Mouse (Mus musculus) ES-CJ7 (cell line): ENCODE measurements at regions not wholly inside any gene's neighbourhood (a gene's known extent, or its start where the extent isn't known, plus 50 kb on each side); places are given as distances from the start of the nearest gene placed in this dataset.

Source experiments
- DNase-seq: peaks from one replicate; pipeline ENCODE4 v3.0.0; 2011; ENCODE audit warnings: low read depth, low spot score

DNA sequence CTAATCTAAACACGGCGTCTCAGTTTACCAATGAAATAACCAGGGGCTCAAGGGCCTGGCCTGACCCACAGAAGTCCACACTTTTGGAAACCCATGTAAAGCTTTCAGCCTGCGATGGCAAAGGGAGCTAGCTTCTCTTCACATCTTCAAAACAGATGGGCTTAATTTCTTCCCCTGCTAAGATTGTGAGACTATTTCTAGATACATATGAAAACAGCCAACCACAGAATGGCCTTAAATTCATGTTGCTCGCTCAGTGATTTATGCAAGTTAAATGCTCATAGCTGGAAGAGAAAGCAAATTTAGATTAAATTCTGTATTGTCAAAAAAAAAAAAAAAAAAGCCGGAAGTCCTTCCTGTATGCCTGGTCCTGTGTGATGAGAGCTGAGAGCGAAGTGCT, 53.2 kb upstream of the Epha4 start:
- no peak for DNase-seq

DNA sequence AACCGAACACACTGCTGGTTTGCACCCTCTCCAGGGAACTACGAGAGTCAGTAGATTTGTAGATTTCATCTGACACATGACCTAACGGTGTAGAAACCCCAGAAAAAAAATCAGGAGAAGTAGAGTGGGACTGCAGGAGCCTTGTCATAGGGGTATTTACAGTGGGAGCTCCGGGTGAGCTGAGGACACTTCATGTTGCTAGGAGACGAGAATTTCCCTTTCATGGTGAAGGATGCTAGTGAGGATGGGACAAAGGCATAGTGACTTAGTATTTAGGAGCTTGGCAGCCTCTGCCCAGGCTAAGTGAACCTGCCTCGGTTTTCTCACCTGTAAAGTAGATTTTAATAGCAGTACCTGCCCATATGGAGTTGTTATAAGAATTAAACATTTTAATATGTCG, 52.8 kb upstream of the Epha4 start:
- no peak for DNase-seq
